Mouse (Mus musculus) testis, postnatal 14 days (tissue): Measurements from ENCODE around the gene Zbtb8os.

ENCODE experiments used
- DNase-seq: peaks from one replicate; pipeline ENCODE4 v3.0.0; 2021; ENCODE audit warnings: low spot score

Zbtb8os gene

DNA sequence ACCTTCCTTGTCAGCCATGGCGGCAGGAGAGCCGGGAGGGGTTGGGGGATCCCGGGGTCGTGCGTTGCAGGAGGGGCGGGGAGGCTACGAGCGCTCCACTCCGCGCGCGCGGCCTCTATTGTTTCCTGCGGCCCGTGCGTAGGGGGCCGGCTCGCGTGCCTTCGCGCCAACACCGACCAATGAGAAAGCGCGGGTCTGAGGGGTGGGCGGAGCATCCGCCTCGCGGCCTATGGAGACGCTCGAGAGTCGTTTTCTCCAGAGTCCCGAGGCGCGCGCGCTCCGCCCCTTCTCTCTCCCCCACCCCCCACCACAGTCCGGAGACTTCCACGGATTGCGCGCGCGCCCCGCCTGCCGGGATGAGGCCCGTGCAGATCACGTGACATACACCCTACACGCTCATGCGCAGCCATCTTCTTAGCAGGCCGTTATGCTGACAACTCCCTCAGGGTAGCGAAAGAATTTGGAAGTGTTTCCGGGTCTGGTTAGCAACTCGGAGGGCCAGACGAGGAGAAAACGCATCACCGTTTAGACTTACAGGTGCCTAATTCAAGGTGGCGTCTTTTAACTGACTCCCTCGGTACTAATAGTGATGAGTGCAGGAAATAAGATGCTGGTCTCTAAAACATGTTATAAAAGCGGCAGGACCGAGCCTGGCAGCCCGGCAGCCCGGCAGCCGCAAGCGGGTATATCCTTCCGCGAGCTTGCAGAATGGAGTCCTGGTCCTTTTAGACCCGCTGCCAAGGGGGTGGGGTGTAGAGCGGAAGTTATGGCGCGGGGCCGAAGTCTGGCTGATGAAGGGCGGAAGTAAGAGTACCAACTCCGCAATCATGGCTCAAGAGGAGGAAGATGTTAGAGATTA, at the start of gene Zbtb8os, which contains the start of gene Rbbp4:
TSS of gene Zbtb8os (plus strand) at position 480 of the 859 bp plus-strand sequence.
TSS of gene Rbbp4 (minus strand) at position 155 of the 859 bp plus-strand sequence.
- DNase-seq = peak; percentile 99

GRCm38 (mm10) chr4:129286001-129286682, 49.4 kb upstream of the Zbtb8os start:
- DNase-seq = no peak

GRCm38 (mm10) chr4:129286683-129287471, 48.6 kb upstream of the Zbtb8os start:
- no peak for DNase-seq

- no peak for DNase-seq
These were observed 48.0 kb upstream of the Zbtb8os start, which contains the start of gene Sync for GRCm38 (mm10) chr4:129287472-129287981. Gene Sync, plus strand, starts transcription at chr4:129287617.

DNA sequence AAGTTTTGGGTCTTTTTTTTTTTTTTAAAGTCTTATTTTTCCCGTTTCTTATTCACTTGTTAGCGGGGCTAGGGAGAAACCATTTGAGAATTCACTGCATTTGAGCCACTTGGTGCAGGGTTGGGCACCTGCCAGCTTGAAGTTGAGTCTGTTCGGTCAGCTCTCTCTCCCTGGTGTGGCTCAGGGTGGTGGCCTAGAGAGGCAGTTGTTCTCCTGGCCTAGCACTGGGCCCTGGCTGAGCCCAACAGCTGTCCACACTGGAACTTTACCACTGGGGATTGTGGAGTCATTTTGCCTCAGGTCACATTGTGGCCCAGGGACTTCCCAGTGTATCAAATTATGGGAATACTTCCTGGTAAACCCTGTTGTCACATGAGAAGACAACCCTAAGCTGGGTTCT, 47.4 kb upstream of the Zbtb8os start:
- no peak for DNase-seq

GRCm38 (mm10) chr4:129289671-129290070, 45.8 kb upstream of the Zbtb8os start:
- DNase-seq = no peak

DNA sequence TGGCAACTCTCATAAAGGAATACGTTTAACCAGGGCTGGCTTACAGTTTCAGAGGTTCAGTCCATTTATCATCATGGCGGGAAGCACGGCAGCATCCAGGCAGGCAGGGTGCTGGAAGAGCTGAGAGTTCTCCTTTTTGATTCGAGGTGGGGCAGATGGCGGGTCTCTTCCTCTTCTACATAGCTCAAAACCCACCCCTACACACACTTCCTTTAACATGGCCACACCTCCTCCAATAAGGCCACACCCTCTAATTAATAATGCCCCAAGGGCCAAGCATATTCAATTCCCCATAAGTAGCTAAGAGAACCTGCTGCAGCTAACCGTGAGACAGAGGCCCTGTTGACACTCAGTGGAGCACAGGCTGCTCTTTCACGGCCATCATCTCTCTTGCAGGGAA, 42.7 kb upstream of the Zbtb8os start:
- DNase-seq = no peak

GRCm38 (mm10) chr4:129293702-129294101, 41.8 kb upstream of the Zbtb8os start:
- peak; percentile 35 for DNase-seq

DNA sequence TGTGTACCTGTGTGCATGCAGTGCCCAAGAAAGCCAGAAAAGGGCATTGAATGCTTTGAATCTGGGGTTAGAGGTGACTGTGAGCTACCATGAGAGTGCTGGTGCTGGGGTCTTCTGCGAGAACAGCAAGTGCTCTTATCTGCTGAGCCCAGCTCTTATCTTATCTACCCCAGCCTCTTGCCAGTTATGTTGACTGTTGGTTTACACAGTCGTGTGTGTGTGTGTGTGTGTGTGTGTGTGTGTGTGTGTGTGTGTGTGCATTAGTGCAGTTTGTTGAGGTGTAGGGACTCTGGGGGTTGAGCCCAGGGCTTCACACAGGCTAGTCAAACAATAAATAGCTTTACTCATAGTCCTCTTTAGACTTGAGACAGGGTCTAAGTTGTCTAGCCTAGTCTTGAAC, 40.3 kb upstream of the Zbtb8os start:
- DNase-seq = no peak

DNA sequence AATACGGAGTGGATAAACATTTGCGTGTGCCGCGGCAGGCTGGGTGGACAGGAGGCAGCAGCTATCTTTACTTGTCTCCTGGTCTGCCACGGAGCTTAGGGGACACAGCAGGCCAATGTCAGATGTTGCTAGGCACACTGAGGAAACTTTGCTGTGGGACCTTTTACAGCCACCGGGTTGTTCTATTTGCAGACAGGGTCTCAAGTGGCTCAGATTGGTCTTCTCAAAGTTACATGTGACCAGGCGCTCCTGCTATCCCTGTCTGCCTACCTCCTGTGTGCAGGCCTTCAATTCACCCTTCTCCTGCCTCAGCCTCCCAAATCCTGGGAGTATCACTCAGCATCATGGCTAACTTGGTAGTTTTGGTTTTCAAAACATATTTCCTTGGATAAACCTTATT, 39.4 kb upstream of the Zbtb8os start:
- no peak for DNase-seq

GRCm38 (mm10) chr4:129297724-129298123, 37.8 kb upstream of the Zbtb8os start:
- DNase-seq = no peak

DNA sequence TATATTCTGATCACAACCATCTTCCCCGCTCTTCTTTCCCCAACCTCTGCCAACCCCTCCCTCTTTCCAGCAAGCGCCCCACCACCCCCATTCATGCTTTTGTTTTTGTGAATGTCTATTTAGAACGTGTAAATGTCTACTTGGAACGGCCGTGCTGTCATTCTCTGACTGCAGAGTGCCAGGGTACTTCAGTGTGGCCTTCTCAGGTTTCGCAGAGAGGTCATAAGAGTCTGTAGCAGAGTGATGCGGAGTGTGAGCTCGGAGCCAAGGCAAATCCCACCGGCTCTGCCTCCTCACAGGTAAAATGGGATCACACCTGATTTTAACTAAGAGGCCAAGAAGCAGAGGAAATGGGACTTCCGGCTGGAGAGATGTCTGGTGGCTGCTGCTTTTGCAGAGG, 36.4 kb upstream of the Zbtb8os start:
- DNase-seq = no peak

DNA sequence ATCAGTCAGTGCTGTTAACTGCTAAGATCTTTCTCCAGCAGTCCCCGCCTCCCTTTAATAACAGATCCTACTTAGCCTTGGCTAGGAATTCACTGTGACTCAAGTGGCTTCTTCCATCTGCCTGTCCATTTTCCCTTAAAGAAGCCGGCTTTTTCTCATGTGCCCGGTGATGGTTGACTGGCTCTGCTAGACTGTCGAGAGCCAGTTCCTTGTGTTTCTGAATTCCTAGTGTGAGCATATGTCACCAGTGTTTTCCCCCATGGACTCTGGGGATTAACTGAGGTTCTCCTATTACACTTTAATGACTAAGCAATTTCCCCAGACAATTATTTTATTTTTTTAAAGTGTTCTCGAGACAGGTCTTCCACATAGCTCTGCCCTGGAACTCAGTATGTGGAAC, 32.1 kb upstream of the Zbtb8os start:
- no peak for DNase-seq

GRCm38 (mm10) chr4:129303816-129304215, 31.7 kb upstream of the Zbtb8os start:
- no peak for DNase-seq

DNA sequence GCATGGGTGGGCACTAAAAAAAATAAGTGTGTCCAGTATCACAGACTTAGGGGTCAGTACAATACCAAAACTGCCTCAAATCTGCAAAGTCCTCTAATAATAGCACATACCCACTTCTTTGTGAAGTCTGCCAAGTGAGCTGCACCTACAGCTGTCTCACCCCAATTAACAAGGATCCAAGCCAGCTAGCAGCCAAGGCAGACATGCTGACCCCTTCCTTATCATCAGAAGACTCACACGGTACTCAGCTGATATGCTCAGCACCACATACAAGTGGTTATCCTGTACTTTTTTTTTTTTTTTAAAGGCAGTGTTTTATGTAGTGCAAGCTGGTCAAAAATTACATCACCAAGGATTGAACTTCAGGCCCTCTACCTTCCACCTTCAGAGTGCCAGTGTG, 31.2 kb upstream of the Zbtb8os start:
- no peak for DNase-seq

DNA sequence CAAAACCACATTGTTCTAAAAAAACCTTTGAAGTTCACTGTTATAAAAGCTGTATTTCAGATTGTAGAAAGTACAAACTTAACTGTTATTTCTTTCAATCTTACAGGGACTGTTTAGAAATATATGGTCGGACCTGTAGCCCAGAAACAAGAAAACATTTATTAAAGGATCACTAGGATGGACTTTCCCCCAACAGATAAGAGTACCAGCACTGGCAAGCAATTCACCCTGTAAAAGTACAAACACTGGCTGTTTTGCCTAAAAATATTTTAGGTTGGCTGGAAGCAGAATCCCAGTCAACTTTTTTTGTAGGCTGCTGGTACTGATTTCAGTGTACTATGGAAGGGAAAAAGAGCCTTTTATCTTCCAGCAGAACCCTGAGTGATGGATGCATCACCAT, 27.6 kb upstream of the Zbtb8os start:
- DNase-seq = no peak

GRCm38 (mm10) chr4:129313886-129314285, 21.6 kb upstream of the Zbtb8os start:
- no peak for DNase-seq

DNA sequence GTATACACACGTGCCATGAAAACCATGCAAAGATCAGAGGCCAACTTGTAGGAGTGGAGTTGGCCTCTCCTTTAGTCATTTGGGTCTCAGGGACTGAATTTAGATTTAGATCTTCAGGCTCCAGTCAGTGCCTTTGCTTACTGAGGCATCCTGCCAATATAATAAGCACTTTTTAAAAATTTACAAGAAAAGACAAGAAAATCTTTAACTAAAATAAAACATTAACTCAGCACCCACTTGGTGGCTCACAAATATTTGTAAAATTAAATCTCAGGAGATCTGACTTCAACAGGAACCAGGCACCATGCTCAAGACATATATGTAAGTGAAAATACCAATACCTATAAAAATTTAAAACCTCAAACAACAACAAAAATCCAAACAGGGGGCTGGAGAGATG, 14.6 kb upstream of the Zbtb8os start:
- DNase-seq = no peak

GRCm38 (mm10) chr4:129322042-129322441, 13.5 kb upstream of the Zbtb8os start:
- DNase-seq = no peak

DNA sequence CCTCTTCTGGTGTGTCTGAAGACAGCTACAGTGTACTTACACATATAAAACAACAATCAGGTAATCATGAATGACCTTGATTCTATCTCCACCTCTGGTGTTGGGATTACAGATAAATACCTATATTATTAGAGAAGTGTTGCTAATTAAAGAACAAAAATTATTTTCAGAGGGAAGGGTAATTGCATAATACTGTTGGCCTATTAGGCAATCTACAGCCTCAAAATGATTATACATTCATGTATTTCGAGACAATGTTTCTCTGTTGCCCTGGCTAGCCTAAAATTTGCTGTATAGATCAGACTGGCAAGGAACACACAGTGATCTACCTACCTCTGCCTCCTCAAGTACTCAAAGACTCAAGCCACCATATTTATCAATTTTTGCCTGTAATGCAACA, 12.0 kb upstream of the Zbtb8os start:
- DNase-seq = no peak

GRCm38 (mm10) chr4:129324756-129325155, 10.7 kb upstream of the Zbtb8os start:
- no peak for DNase-seq

DNA sequence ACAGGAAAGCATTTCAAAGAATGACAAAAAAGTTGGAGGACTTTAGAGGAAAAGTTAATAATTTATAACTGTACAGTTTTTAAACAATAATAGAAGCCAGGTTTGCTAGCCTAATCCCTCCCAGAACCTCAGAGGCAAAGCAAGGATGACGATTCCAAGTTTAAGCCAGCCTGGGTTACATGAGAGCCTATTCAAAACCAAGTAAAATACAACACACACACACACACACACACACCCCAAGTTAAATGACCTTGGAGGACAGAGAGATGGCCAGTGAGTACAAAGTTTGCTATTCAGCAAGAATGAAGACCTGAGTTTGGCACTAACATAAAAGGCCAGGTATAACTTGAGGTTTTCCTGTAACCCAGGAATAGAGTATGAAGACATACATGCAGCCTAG, 9.3 kb upstream of the Zbtb8os start:
- DNase-seq = no peak
